Mouse (Mus musculus) frontal cortex, postnatal 14 days (tissue): Measurements from ENCODE around the gene Tnr.

ENCODE experiments used
- DNase-seq, 2 experiments: peaks; one replicate each; pipeline ENCODE4 v3.0.0; 2022; ENCODE audit warnings: low spot score in 2 of 2

Gene Tnr

DNA sequence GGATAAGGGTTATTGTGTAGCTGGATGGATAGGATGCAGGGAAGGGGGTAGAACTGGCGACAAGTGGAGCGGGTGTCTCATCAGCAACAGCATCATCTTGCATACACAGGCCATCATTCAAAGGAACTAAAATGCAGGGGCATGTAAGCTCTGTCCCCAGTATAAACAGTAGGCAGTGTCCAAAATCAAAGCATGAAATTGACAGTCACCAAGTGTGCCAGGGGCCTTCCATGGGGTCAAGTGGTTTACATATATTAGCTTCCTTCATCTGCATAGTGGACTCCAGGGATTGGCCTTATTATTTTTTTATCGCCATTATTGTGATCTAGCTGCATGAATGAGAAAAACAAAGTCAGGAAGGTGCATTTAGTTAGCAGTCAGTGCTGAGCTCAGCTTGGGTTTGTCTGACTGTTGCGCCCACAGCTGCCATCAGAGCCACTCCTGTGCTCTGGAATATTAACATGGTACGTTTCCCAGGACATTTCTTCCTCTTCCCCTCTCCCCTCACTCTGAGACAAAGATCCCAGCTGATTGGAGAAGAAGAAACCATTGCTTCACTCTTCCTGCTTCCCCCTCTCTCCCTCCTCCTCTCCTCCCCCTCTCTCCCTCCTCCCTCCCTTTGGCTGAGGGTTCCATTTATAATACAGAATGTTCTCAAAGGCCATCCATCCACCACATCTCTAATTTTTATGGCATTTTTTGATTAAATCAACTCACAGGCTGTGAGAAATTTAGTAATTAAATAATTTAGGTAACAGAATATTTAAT lies 106.4 kb downstream of the Tnr start:
- no peak for DNase-seq

DNA sequence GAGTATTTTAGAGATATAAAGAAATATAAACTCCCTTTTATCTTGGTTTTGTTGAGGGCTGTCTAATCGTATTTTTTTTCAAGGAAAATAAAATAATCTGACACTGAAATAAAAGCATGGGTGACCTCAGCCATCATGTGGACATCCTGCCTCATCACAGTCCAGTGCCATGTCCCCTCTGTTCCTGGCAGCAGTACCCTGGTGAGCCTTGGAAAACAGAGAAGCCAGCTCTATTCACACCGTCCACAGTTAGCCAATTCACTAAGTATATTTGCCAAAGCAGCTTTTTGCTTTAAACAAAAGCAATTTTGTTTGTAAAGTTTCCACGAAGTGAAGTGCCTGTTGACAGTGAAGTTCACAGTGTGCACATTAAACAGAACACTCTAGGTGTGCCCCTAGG lies 109.0 kb downstream of the Tnr start:
- DNase-seq, result no peak

DNA sequence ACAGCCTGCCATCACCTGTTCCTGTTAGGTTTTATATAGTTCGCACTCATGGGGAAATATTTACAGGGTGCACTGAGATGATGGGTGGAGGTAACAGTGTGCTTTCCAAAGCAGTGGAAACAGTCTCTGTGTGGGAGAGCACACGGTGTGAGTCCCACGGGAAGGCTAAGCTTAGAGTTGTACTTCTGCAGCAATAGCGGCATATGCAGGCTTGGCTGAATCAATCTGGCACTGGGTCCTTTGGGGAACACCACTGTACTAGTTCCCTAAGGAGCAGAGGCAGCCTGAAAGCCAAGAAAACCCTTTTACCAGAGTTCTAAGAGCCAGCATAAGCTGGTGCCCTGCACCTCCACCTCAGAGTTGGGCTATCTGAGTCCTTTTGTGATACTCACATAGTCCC lies 115.8 kb downstream of the Tnr start:
- DNase-seq, result no peak

DNA sequence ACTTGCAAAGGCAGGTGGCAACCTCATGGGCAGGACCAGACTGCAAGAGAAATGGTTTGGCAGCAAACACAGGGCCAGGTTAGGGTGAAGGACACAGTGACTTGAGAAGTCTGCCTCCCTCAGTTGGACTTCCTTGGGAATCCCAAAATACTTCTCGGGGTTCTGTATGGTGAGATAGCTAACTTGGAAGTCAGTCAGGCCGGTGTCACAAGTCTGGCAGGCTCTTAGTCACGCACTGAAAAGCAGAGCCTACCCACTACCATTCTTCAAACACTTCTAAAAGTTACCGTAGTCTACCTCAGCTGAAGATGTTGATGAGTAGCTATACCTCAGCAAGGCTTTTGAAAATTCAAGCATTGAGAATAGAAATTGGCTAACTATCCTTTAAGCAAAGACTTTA lies 122.2 kb downstream of the Tnr start:
- no peak for DNase-seq

DNA sequence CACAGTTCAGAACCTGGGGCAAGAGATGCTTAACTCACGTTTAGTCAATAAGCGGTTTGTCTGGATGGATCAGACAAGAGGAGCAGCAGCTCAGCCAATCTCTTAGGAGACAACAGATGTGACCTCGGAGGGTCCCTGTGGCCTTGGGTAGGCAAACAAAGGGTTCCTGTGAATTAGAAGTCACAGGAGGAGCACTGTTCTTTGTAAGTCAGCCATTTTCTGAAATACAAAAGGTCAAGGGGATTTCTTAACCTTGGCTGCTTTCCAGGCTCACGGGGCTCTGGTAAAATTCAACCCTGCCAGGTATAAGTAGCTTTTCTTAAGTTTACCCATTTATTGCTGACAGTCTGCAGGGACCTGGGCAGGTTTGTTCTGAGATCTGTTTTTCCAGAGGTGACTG lies 126.9 kb downstream of the Tnr start:
- no peak for DNase-seq

DNA sequence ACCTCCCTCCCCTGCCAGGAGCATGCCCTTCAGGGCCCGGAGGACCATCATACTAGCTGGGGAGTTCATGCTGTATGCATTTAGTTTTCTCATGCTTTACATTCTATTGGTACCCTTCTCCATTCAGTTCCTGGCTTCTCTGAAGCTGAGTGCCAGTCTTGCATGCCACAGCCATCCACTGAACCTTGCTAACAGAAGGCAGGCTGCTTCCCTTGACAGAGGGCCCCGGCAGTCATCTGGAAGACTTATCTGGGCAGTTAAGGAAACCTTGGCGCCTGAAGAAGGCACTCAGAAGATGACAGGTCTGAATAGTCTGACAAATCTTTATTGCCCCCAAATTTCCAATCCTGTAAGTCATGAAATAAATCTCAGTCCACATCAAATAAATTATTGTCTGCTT lies 131.7 kb downstream of the Tnr start:
- DNase-seq, result no peak

DNA sequence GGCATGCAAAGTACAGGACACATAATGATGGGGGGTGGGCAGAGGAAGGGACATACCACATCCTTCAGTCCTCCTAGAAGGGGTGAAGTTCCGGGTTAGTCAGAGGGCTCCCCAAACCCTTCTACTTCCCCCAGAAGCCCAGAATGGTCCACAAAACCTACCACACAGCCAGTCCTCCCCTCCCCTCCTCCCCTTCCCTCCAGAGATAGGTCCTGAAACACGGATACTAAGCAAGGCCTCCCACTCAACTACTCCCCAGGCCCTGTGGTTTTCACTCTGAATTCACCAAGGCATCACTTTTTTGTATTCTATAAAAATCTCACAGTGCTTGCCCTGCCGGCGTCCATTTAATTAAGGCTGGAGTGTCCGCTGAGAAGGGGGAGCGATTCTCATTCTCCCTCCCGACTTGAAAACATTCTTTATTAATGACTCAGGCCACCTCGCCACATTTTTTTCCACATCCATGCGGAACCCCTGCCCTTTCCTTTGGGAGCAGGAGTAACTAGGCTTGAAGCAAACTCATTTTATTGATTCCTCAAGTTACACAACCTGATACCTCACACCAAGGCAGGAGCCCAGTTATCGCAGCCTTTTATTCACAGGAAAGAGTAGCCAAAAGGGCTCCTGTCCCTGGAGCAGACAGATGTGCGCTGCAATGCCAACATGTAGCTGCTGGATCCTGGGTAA lies 134.4 kb downstream of the Tnr start:
- no peak for DNase-seq

DNA sequence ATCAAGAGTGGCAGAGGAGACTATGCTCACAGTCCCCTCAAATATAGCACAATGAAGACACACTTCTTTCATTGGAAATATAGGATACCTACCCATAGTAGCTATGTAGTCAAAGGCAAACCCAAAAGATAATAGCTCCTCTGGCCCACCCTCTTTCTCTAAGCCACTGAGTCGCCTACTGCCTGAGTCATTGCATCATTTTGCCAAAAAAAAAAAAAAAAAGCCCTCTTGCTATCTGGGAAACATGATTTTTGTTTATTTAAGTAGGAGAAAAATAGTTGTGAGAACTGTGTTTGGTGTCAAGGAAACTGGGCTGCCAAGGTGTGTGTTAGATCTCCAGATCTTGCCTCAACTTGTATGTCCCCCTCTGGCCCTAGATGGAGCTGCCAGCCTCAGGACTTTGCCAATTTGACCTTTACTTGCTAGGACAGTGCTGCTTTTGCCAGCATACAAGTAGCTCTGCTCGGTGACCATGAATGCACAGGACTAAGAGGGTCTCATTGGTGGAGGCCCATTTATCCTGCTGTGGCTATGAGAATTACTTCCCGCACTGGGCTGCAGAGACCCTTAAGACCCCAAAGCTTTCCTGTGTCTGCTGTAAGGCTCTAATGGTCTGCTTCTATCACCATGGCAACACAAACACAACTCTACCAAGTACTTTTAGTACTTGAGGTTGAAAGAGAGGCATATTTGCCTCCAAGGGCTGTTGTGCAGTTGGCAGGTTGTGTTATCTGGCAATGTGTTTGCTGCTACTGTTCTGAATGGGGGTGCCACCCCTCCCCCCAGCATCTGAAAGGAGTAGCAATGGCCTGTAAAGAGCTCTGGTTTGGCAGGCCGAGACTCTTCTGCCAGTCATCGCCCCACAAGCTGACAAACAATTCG lies 137.3 kb downstream of the Tnr start:
- DNase-seq, result peak in 1 of 2 experiments; percentile 53

DNA sequence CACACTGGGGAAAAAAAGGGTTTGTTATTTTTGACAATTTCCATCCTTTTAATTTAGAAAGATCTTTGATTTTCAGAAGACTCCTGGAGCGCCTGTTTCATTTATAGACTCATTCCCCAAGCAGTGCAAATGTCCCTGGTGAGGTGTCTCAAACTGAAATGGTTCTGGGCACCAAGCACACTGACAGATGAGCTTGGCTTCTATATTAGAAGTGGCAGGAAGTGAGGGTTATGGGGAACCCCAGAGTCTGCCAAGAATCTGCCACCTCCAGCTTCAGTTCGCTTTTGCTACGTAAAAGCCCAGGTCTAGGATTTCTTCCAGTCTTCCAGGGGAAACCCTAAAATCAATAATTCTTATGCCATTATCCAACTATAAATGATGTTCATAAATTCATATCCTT lies 140.9 kb downstream of the Tnr start:
- DNase-seq, result no peak

DNA sequence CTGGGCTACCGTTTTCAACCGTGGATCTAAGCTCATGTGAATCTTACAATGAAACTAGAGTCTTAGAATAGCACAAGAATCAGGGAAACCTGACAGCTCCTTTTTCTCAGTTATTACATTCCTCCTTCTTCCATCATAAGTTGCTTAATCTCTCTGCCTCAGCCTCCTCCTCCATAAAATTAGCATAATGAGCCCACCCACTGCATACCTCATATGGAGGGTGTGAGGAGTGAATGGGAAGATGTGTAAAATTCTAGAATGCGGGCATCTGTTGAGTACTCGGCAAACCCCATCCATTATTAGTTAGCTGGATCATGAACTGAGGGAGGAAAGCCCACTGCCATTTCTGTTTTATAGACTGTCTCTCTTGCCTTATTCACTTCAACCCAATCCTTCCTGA lies 141.4 kb downstream of the Tnr start:
- no peak for DNase-seq

DNA sequence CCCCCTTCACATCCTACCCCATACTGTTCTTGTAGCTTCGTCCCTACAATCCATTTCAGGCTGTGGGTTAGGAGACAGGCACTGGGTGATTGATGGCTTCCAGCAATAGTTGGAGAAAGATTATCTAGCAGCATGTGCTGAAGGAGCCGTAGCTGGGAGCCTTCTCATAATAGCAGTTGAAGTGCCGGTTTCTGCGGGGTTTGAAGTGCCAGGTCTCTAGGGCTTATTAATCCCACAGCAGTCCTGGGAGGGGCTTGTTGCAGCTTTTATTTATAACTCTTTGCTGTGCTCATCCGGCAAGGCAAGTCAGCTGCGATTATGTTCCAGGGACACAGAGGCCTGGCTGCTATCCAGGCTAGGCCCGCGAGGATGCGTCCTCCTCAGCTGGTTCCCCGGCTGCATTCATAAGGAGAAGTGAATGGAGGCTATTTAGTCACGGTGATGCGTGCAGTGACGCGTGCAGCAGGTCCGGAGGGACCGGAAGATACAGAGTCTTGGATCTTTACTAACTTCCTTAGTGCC lies 147.1 kb downstream of the Tnr start:
- DNase-seq, result peak; percentile 45 to 69

DNA sequence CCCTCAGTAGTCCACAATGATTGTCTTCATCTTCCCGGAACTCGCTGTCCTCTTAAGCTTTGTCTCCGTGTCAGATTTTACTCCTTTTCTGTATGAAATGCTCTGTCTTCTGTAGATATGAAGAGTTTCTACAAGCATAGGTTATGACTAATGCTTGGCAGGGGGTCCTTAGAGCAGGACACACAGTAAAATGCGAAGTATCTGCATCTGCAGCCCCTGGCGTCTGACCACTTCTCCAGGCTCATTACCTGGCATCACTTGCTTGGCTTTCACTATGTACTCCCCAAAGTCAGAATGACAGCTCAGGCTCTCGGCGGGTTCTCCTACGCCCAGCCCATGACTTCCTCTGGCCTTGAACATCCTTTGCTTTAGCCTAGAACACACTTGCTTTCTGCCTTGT lies 147.6 kb downstream of the Tnr start:
- no peak for DNase-seq

DNA sequence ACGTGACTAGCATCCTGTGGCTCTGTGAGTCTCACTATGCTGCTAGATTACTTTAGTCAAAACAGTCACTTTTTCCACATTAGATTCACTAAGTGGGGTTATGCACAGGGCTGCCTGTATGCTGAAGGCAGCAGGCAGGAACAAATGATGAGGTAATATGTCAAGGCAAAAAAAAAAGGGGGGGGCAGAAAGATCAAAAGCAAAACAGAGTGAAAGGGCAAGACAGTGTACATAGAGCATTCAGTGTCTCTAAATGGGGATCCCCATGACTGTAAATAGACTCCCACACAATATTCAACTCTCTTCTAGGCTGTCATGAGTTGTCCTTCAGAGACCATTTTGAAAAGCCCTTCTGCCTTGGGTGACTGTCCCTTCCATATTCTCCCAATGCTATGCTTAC lies 150.7 kb downstream of the Tnr start:
- no peak for DNase-seq

DNA sequence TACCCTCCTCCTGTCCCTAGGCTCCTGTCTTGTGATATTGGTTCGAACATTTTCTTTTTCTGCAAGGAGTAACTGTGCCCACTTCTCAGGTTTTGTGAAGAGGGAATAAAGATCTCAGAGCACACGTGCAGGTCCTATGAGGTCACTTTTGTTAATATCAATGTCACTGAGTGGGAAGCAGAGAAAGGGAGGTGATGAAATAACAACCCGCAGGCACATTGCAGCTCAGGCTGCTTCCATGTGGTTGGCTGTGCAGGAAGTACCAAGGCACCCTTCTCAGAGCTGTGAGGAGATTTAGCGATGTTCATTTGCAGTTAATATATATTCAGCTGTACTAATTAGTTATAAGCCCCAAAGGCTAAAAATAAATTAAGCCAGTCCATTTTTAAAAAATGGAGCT lies 151.9 kb downstream of the Tnr start:
- no peak for DNase-seq

DNA sequence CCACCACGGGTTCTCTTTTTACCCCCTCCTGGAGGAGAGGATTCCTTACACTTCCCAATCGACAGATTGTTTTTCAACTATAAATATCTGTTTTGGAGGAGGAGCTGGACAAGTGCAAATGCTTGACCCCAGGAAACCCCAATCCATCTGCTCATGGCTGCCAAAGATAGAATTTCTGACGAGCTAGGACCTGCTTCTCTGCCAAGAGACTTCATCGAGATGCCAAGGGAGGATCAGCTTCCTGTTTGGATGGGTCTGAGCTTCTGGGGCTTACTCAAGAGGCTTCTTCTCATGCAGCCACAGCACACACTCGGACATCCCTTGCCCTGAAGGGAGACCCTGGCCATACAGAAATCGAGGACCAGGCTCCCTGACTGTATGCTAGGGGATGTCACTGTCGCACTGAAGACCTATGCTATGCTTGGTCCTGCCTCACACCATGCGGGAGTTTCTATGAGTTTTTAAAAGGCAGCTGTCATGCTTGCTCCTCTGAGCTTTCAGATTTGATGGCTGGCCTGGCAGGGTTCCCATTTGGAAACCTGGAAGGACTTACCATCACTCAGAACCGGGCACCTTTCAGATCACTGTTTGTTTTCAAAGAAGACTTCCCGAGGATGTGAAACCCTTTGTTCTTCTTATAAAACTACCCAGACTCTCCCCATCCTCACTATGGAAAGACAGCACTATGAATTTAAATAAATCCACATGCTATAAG lies 154.8 kb downstream of the Tnr start:
- DNase-seq, result no peak

DNA sequence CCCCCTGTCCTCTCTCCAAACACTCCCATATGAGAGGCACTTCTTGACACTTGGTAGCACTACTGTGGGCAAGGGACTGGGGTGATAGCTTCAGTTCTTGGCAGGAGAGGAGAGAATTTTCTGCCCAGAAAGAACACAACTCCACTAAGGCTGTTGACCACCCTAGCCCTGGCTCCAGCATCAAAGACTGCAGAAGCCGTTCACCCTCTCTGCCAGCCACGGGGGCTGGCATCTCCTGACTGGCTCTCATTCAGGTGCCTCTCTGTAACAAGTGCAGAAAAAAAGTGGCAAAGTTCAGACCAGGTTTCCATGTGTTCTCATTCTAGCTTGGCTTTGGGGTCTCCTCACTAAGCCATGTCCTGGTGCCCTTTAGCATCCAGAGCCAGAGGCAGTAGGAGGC lies 157.7 kb downstream of the Tnr start:
- no peak for DNase-seq

DNA sequence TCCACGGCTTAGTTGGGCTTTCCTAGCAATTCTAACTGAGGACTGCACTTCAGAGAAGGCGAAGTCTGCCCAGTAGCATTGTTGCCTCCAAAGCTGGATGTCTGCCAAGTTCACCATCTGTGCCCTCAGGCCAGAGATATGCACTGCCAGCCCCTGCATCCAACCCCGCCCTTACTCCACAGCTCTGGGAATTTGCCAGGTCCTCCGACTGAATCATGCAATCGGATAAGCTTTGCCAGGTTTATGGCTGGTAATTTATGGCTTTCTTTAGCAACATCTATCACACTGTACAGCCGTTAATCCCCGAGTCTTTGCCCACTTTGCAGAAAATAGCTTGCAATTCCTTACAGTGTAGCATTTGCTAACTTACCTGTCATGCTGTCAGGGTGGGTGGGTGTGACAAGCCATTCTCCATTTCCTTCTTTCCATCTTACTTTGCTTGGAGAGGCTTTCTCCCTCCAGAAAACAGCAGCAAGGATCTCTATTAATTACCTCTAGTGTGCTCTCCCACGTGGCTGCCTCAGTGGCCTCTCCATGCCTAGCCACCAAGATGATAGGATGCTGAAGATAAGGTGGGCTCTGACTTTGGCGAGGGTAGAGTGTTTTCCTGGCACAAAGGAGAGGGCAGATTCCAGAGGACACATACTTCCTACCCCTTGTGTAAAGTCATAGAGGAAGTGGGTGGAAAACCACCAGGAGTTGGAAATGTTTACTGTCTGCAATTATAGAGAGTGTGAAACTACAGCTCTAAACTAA lies 163.1 kb downstream of the Tnr start:
- DNase-seq, result peak; percentile 35 to 42

DNA sequence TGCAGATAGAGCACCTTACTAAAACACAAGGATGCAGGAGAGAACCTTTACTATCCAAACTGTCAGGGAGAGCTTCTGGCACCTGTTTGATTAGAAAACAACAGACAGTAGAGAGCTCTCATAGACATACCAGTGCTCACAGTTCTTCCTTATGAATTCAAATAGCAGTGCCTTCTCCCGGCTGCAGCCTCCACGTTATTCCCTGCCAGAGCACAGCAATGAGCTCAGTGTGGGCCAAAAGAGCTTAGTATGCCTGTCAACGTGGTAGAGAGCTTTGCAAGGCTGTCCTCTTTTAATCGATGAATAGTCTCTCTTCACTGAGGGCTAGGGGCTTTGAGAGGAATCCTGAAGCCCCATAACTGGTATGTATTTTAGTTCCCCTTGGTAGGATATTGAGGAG lies 173.1 kb downstream of the Tnr start:
- no peak for DNase-seq

DNA sequence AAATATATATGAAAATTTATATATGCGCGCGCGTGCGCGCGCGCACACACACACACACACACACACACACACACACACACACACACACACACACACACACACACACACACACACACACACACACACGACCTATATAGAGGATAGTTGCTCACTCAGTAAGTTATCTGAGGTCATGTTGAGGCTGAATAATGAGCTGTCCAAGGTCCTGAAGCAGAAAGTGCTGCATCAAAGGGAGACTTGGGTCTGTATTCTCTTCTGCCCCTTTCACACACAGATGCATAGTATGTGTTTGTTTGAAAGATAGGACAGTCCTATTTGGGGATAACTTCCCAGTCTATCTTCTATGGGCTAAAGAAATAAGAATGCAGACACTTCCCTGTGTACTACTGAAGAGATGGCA lies 178.5 kb downstream of the Tnr start:
- DNase-seq, result no peak

DNA sequence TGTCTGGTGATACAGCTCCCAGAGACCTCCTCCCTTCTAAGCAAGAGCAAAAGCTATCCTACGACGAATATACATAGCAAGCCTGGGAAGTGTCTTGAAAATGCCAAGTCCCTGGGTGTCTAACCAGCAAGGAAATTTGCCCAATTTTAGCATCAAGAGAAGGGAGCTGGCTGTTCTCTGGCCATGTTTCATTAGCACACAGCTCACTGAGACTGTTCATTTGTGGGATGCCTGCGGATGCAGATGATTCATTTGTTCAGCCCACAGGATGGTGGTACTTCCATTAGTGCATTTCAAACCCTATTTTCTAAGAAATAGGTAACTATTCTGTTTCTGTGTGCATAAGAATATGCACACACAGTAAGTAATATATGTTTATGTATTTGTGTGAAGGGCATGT lies 181.4 kb downstream of the Tnr start:
- DNase-seq, result no peak

DNA sequence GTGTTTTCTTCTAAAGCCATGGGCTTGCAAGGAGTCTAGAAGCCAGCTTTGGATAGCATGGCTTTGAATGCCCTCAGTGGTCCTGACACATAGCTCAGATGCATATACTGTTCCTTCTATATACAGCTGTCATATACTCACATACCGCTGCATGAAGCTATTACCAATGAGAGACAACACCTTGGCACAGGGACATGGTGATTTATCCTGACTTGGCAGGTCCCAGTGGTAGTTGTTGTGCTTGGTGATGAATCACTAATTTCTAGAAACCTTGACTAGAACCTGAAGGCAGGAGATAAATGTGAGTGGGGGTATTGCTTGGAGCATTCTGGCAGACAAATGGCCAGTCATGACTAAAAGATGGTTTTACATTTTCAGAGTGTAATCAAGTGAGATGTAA lies 192.7 kb downstream of the Tnr start:
- DNase-seq, result no peak
